Mouse (Mus musculus) forebrain, embryonic 14.5 days (tissue): Measurements from ENCODE around the gene L1cam. TPM values are rescaled to one million over a fixed set of nuclear protein-coding genes. Genes with fewer than 3 reads are reported as not detected.

Experiments
- ATAC-seq: fragments of 200-750 bp; cut with Nextera tagmentation; 2 replicates; pipeline ENCODE4 v1.8.0; 2017; ENCODE audit warnings: mild to moderate bottlenecking, moderate library complexity
- DNase-seq: peaks from one replicate; pipeline ENCODE4 v3.0.0-alpha.2; 2015; ENCODE audit warnings: low spot score
- H3K27ac ChIP-seq: fragments of 300-500 bp; sonication (generic); 2 replicates; pipeline ENCODE4 v1.5.1; 2014; ENCODE audit warnings: low read depth, mild to moderate bottlenecking, control low read depth, low read length, moderate library complexity
- H3K27me3 ChIP-seq: fragments of 300-500 bp; sonication (generic); replicated peaks from 2 replicates; pipeline ENCODE4 v1.6.1; 2014; ENCODE audit warnings: low read length, control low read depth, mixed read lengths; ENCODE audit not compliant: control insufficient read depth, insufficient read depth
- H3K36me3 ChIP-seq: fragments of 300-500 bp; sonication (generic); 2 replicates; pipeline ENCODE4 v1.6.1; 2014; ENCODE audit warnings: low read length, control low read depth; ENCODE audit not compliant: control insufficient read depth, insufficient read depth
- H3K4me1 ChIP-seq: fragments of 300-500 bp; sonication (generic); 2 replicates; pipeline ENCODE4 v1.6.1; 2014; ENCODE audit warnings: antibody characterized with exemption, low read length, control low read depth; ENCODE audit not compliant: control insufficient read depth, insufficient read depth
- H3K4me2 ChIP-seq: fragments of 300-500 bp; sonication (generic); 2 replicates; pipeline ENCODE4 v1.6.1; 2014; ENCODE audit warnings: mild to moderate bottlenecking, control low read depth, low read length
- H3K4me3 ChIP-seq: fragments of 300-500 bp; sonication (generic); 2 replicates; pipeline ENCODE4 v1.5.1; 2014; ENCODE audit warnings: low read depth, low read length, control low read depth
- H3K9ac ChIP-seq: fragments of 300-500 bp; sonication (generic); 2 replicates; pipeline ENCODE4 v1.6.1; 2014; ENCODE audit warnings: mild to moderate bottlenecking, low read length, control low read depth, moderate library complexity
- H3K9me3 ChIP-seq: fragments of 300-500 bp; sonication (generic); replicated peaks from 2 replicates; pipeline ENCODE4 v1.6.1; 2016; ENCODE audit warnings: low read length, control low read depth, mixed read lengths; ENCODE audit not compliant: control insufficient read depth
- WGBS: fragments of 180-500 bp; shearing (Covaris S2); extraction: QIAGEN DNeasy Blood & Tissue Kit; methylation state at CpG from one replicate; pipeline ENCODE4 v1.1.7; 2014; 5-methylcytosine and 5-hydroxymethylcytosine counted together
- polyA plus RNA-seq: library from polyadenylated mRNA; unstranded; fragments of >200 nt; fragmentation: Nextera tagmentation; extraction: Ambion mirVana; gene quantifications from 2 replicates; pipeline ENCODE4 v1.2.1, GENCODE M21; 2014

L1cam gene
- polyA plus RNA-seq, 1 experiment from 2014 or later = 53.6 TPM

DNA sequence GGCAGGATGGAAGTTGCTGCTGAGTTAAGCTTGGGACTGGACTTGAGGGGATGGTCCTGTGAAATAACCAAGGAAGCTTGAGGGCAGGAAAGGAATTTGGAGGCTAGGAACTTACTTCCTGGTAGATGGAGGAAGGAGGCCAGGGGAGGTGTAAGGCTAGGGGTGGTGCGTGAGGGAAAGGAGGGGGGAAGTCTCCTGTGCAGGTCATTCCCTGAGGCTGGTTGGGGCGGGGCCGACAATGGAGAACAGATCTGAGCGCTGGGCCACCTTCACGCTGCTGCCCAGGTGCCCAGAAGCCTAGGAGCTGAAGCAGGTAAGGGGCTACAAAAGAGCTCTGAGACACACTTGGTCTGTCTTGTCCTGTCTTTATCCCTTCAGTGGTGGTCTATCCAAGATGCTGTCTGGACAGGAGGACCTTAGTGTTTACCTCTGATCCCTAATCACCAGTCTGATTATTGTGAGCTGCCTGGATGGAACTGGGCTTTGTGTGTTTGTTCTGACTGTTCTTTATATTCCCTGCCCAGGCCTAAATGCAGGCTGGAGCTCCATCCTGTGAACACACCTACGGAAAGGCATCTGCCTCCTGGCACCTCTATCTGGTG, 4.3 kb downstream of the L1cam start, which contains the start of gene Avpr2:
Avpr2 (plus strand) TSS at position 552 of the 602 bp plus-strand sequence.
- Histone ChIP-seq H3K36me3 (no peaks in the 10 kb centered on the region), H3K4me3 (no peak within 1 kb of the TSS), H3K9me3 (no peaks in the 10 kb centered on the region), H3K27me3 (no peaks in the 10 kb centered on the region), H3K27ac (no peak within 1 kb of the TSS), H3K9ac (no peak within 1 kb of the TSS), H3K4me1 (no peaks in the 10 kb centered on the region), H3K4me2 (no peak within 1 kb of the TSS)
- no peak for DNase-seq
- ATAC-seq = no peak
- 74% methylated on average over 6 of the region's 6 CpGs for WGBS

DNA sequence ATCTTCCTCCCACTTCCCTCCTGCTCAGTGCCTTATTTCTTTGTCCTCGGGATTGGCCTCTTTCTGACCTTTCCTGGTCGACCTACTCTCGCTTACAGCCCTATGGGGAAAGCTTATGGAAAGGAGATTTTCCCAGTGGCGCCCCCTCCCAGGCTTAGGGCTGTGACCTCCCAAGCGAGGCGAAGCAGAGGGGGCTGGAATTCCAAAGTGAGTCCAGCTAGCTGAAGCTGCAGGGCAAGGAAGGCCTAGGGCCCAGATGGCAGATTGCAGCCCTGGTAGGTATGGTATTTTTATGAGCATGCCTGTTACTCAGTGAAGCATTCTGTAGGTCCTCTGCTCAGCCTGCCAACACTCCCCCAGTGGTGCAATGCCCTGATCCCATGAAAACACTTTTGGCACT, 14.4 kb downstream of the L1cam start:
- Histone ChIP-seq H3K4me2 (peak overlapping the region; percentile 57; the same call in 1 of the 2 replicates), H3K9ac (peak overlapping the region; percentile 71; the same call in 1 of the 2 replicates), H3K27me3 (no peaks in the 10 kb centered on the region), H3K9me3 (no peaks in the 10 kb centered on the region), H3K4me3 (no peak overlapping the region), H3K27ac (no peak overlapping the region), H3K4me1 (no peaks in the 10 kb centered on the region), H3K36me3 (no peaks in the 10 kb centered on the region)
- ATAC-seq (0 out of 2 replicates have a peak, but pooled peaks have one; percentile 6), DNase-seq (no peak)
- 27% methylated on average over 6 of the region's 6 CpGs for WGBS

DNA sequence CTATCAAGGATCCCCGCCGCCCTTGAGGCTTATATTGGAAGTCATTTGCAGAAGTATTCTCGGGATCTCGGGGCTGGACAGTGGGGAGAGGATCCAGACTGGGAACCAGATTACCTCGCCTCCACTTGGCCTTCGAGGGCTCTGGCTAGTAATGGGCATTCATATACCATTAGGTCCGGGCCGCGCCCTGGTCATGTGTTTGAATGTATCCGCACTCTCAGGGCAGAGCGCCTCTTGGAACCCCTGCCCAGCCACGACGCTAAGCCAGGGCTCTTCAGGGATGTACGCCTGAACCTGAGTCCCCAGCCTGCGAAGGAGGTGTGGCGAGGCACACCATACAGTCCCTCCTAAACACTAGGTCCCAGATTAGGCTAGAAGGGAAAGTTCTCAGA, 14.9 kb downstream of the L1cam start:
- H3K4me1 ChIP-seq = no peaks in the 10 kb centered on the region
- H3K4me2 ChIP-seq = peak overlapping the region; percentile 57
- H3K36me3 ChIP-seq = no peaks in the 10 kb centered on the region
- H3K27me3 ChIP-seq = no peaks in the 10 kb centered on the region
- no peaks in the 10 kb centered on the region for H3K9me3 ChIP-seq
- H3K4me3 ChIP-seq = peak overlapping the region; percentile 43
- ATAC-seq (peak; percentile 45), DNase-seq (no peak)
- H3K27ac ChIP-seq = no peak overlapping the region
- peak overlapping the region; percentile 71 for H3K9ac ChIP-seq
- WGBS = 34% methylated on average over 16 of the region's 16 CpGs

DNA sequence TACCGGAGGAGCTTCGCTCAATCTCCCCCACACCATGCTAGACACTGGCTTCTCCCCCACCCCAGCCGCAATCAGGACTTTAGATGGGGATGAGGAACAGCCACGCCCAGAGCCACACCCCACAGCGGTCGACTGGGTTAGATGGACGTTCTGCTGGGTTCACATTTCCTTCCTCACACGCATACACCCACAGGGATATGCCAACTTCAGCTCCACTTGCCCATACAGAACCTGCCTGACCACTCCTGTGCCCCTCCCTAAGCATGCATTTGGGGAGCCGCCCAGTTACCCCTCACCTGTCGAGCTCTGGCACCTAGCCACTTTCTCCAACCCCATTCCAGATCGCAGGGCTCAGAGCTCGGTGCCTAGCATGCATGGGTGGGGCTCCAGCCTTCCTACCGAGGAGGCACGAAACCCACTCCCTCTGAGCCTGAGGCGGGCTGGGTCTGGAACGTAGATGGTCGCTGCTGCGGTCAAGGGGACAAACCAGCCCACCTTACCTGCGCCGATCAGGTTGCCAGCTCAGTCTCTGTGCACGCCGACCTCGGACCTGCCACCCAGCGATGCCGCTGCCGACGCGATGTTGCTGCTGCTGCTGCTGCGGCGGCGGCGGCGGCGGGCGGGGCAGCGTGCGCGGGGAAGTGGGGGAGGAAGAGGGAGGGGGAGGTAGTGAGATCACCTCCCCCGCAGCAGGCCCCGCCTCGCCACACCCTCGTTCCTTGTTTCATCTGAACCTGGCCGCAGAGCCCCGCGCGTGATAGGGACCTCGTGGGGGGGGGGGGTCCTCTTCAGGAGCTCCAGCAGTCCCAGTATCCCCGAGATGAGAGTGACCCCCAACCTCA, 15.5 kb downstream of the L1cam start:
- H3K4me1 ChIP-seq = no peaks in the 10 kb centered on the region
- peak overlapping the region; percentile 43 for H3K4me3 ChIP-seq
- H3K9me3 ChIP-seq = no peaks in the 10 kb centered on the region
- no peaks in the 10 kb centered on the region for H3K36me3 ChIP-seq
- peak overlapping the region; percentile 66; the same call in 1 of the 2 replicates for H3K27ac ChIP-seq
- 33% methylated on average over 38 of the region's 48 CpGs for WGBS
- no peaks in the 10 kb centered on the region for H3K27me3 ChIP-seq
- peak; percentile 67 for ATAC-seq
- peak overlapping the region; percentile 71 for H3K9ac ChIP-seq
- peak; percentile 56 for DNase-seq
- peak overlapping the region; percentile 57 for H3K4me2 ChIP-seq

DNA sequence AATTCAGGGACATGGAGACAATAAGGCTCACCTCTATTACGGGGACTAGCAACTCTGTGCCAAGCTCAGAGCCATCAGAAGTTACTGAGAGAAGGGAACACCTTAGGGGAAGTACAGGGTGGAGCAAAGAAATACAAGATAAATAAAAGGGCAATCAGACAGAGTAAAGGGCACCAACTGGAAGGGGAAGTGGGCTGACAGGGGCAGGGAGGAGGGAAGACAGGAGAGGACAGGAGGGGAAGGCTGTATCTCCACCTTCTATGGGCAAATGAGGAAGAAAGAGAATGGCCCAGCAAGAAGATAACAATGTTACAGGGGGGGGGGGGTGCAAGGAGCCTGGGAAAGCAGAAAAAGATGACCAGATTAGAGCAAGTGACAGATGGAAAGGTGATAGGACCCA, 18.9 kb downstream of the L1cam start:
- WGBS = 84% methylated on average over 1 of the region's 1 CpGs
- no peaks in the 10 kb centered on the region for H3K4me1 ChIP-seq
- DNase-seq = no peak
- H3K9ac ChIP-seq = no peak overlapping the region
- H3K27ac ChIP-seq = no peak overlapping the region
- H3K4me3 ChIP-seq = no peak overlapping the region
- no peak for ATAC-seq
- peak overlapping the region; percentile 30 for H3K4me2 ChIP-seq
- H3K36me3 ChIP-seq = no peaks in the 10 kb centered on the region
- H3K9me3 ChIP-seq = no peaks in the 10 kb centered on the region
- H3K27me3 ChIP-seq = no peaks in the 10 kb centered on the region

DNA sequence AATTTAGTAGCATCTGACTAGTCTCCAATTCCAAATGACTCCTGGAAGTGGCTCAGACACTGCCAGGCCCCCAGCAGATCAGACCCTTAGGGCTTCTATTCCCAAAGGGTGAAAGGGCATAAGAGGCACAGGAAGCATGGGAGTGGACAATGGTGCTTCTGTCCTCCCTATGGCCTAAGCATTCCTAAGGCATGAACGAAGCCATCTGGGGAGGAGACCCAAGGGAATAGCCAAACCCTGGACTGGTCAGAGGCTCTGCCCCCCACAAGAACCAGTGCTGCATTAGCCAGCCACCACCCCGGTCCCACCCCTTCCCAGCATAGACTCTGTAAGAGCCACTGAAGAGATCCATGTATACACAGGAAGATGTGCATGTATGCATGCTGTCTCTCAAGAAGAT, 20.0 kb downstream of the L1cam start:
- Histone ChIP-seq H3K27me3 (no peaks in the 10 kb centered on the region), H3K9ac (no peak overlapping the region), H3K4me1 (no peaks in the 10 kb centered on the region), H3K36me3 (no peaks in the 10 kb centered on the region), H3K4me2 (peak overlapping the region; percentile 23), H3K9me3 (no peaks in the 10 kb centered on the region), H3K4me3 (no peak overlapping the region), H3K27ac (no peak overlapping the region)
- ATAC-seq = no peak
- no peak for DNase-seq
- 71% methylated on average over 2 of the region's 2 CpGs for WGBS

DNA sequence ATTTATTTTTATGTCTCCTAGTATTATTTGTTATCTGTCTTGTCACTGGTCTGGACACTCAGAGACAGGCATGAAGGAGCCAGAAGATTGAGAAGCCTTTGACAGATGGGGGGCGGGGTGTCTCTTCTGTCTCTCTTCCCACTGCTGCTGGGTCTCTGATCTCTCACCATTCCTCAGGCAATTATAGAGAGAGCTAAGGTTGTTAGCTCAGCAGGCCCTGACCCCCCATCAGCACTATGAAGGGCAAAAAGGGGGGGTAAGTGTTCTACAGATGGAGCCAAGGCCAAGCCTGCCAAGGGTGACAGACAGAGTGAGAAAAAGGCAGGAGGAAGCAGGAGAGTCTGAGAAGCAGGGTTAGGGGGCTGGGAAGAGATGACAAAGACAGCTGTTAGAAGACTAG, 23.9 kb downstream of the L1cam start:
- Histone ChIP-seq H3K36me3 (no peaks in the 10 kb centered on the region), H3K27ac (peak overlapping the region; percentile 45; the same call in 1 of the 2 replicates), H3K9me3 (no peaks in the 10 kb centered on the region), H3K27me3 (no peaks in the 10 kb centered on the region), H3K4me1 (no peaks in the 10 kb centered on the region; the same call in 1 of the 2 replicates), H3K9ac (no peak overlapping the region), H3K4me2 (no peak overlapping the region), H3K4me3 (no peak overlapping the region)
- ATAC-seq = no peak
- WGBS = 68% methylated on average over 1 of the region's 1 CpGs
- DNase-seq = peak; percentile 44

DNA sequence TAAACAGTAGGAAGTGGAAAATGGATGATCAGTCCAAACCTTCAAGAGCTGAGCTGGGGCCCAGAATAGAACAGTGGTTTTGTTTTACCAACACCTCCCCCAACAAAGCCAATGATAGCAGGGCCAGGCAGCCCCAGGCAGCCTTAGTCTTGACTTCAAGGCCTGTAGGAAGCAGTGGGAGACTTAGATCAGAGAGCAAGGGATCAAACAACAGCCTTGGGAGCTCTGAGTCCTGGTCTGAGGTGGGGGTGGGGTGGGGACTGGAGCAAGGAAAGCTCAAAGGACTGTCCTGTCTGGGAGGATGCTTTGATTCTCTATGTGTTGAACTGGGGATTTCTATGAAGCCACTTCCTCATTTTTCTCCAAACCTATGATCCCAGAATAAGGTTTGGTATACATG, 24.4 kb downstream of the L1cam start:
- DNase-seq (no peak), ATAC-seq (no peak)
- Histone ChIP-seq H3K4me1 (peaks cover 2% of the 10 kb centered on the region; the same call in 1 of the 2 replicates), H3K36me3 (no peaks in the 10 kb centered on the region), H3K4me3 (no peak overlapping the region), H3K27me3 (no peaks in the 10 kb centered on the region), H3K4me2 (no peak overlapping the region), H3K9me3 (no peaks in the 10 kb centered on the region), H3K27ac (no peak overlapping the region), H3K9ac (no peak overlapping the region)

DNA sequence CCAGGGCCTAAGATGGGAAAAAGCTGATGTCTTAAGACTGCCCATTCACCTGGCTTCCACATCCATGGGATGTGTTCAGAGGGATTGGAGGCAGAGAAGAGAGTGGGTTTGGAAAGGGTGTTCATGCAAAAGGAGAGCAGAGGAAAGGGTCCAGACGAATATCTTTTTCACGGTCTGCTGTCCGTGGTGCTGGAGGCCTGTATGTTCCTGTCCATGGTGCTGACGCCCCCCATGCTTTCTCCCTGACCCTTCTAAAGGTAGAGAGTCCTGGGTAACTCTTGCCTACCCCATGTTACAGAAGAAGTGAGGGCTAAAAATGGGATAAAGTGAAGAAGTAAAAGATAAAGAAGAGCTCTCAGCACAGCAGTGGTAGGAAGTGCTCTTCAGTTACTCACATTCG, 26.6 kb downstream of the L1cam start:
- Histone ChIP-seq H3K27me3 (no peaks in the 10 kb centered on the region), H3K4me1 (peaks cover 12% of the 10 kb centered on the region), H3K27ac (peak overlapping the region; percentile 9; the same call in 1 of the 2 replicates), H3K9ac (no peak overlapping the region), H3K4me3 (no peak overlapping the region), H3K36me3 (0 out of 2 replicates have a peak, but pooled peaks cover 7% of the 10 kb centered on the region), H3K9me3 (no peaks in the 10 kb centered on the region), H3K4me2 (no peak overlapping the region)
- DNase-seq (no peak), ATAC-seq (no peak)
- WGBS = 21% methylated on average over 5 of the region's 5 CpGs
